Mouse (Mus musculus) E14TG2a.4 (cell line): ENCODE data around the gene Stk16.

Experiments used
- CTCF ChIP-seq: conservative IDR thresholded peaks from 2 replicates; pipeline ENCODE4 v1.5.1; 2014; ENCODE audit warnings: low read length
- POU5F1 ChIP-seq: IDR thresholded peaks from 2 replicates; pipeline ENCODE4 v1.6.1; 2014; ENCODE audit warnings: low read length, borderline replicate concordance

DNA sequence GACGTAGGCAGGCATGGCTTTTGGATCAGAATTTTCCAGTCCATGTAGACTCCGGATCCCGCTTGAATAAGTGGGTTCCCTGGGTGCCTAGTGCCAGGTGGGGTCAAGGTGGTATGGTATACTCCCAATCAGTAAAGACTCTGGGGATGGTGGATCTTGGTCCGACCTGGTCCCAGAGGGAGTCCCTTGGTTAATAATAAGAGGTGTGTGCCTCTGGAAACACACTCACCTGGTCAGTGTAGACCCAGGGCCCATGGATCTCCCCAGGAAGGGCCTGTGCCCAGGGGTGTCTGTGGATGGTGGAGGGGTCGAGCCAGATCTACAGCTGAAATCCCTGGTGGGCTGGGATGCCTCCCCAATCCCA lies 19.4 kb upstream of the Stk16 start:
- no peak for TF ChIP-seq CTCF
- TF ChIP-seq POU5F1 = no peak
